Mouse (Mus musculus) heart, postnatal 0 days (tissue): ENCODE measurements at regions not wholly inside any gene's neighbourhood (a gene's known extent, or its start where the extent isn't known, plus 50 kb on each side); places are given as distances from the start of the nearest gene placed in this dataset.

ENCODE experiments used
- CTCF ChIP-seq: IDR thresholded peaks from 2 replicates; pipeline ENCODE4 v1.5.1; 2016; ENCODE audit warnings: antibody characterized with exemption, control low read depth, low read depth
- EP300 ChIP-seq: IDR thresholded peaks from 2 replicates; pipeline ENCODE4 v1.6.1; 2016; ENCODE audit warnings: antibody characterized with exemption, low read depth

- no peak for TF ChIP-seq CTCF
- TF ChIP-seq EP300, result no peak
Measured at GRCm38 (mm10) chr11:63290618-63291017, 161.8 kb downstream of the Pmp22 start.
